Mouse (Mus musculus) liver, embryonic 11.5 days (tissue): ENCODE data around the gene Atp6v1g1. TPM values are rescaled to one million over a fixed set of nuclear protein-coding genes. Genes with fewer than 3 reads are reported as not detected.

Experiments
- polyA plus RNA-seq: library from polyadenylated mRNA; unstranded; fragments of >200 nt; fragmentation: Nextera tagmentation; extraction: Ambion mirVana; gene quantifications from 2 replicates; pipeline ENCODE4 v1.2.1, GENCODE M21; 2014

Atp6v1g1 gene
- polyA plus RNA-seq, 1 experiment from 2014 or later = 204 TPM

Other genes with a start within 250 kb of the Atp6v1g1 start
- not detected in 2 replicates for gene Orm1, start 200.2 kb upstream of the Atp6v1g1 start, polyA plus RNA-seq
- not detected in 2 replicates for gene Orm3, start 188.6 kb upstream of the Atp6v1g1 start, polyA plus RNA-seq
- not detected in 2 replicates for gene Orm2, start 182.3 kb upstream of the Atp6v1g1 start, polyA plus RNA-seq
- gene Akna, start 141.4 kb upstream of the Atp6v1g1 start, polyA plus RNA-seq = 8.8 and 8.9 TPM in 2 replicates
- gene Whrn, start 48.8 kb upstream of the Atp6v1g1 start, polyA plus RNA-seq = 2.0 and 2.4 TPM in 2 replicates
- 9.0 and 10.2 TPM in 2 replicates for gene Tmem268, start 14.0 kb downstream of the Atp6v1g1 start, polyA plus RNA-seq
- not detected in 2 replicates for gene Gm11213, start 60.5 kb downstream of the Atp6v1g1 start, polyA plus RNA-seq
- gene Tex48, start 77.7 kb downstream of the Atp6v1g1 start, polyA plus RNA-seq = not detected in 2 replicates
- gene Gm11214, start 118.6 kb downstream of the Atp6v1g1 start, polyA plus RNA-seq = not detected in 2 replicates
- 0.08 TPM in 1 of 2 replicates, not detected in the other for gene Tnfsf15, start 200.3 kb downstream of the Atp6v1g1 start, polyA plus RNA-seq